Mouse (Mus musculus) megakaryocyte progenitor cell, adult 5-6 weeks (primary cell): ENCODE data around the gene Gm12794. TPM values are rescaled to one million over a fixed set of nuclear protein-coding genes. Genes with fewer than 3 reads are reported as not detected.
"Not testable (repeated sequence)": the region's sequence is repeated elsewhere in the genome, so short reads cannot be mapped to it uniquely, and the experiment has no call there.

Experiments
- ATAC-seq: replicated peaks from 2 replicates; pipeline ENCODE4 v1.8.0; 2016; ENCODE audit warnings: mild to moderate bottlenecking, moderate TSS enrichment, inconsistent platforms; ENCODE audit not compliant: poor library complexity
- total RNA-seq, 2 experiments: library from RNA; stranded (forward) in 1 of 2; stranded (reverse) in 1 of 2; fragments of 157-497, 149-512 nt in 1 of 2; fragments of 200-1000 nt in 1 of 2; gene quantifications; 2 replicates each; pipeline versions ENCODE4 v1.2.3 to v1.2.4; 2015 to 2017

Gene Gm12794
- total RNA-seq (2015) (not detected in 2 replicates), total RNA-seq (2017) (not detected in 2 replicates)

GRCm38 (mm10) chr4:101940107-101940506 is at the start of gene Gm12794:
Gm12794 (plus strand) TSS chr4:101940407.
- ATAC-seq = not testable (repeated sequence)

- ATAC-seq = no peak
These were observed 46.4 kb upstream of the Gm12794 start, which contains the start of gene C130073F10Rik for GRCm38 (mm10) chr4:101893656-101894420. C130073F10Rik (minus strand) TSS chr4:101893789.

GRCm38 (mm10) chr4:101908821-101909220 is 31.4 kb upstream of the Gm12794 start, which contains the start of gene Gm12800:
Gm12800 (plus strand) TSS chr4:101909121.
- not testable (repeated sequence) for ATAC-seq

GRCm38 (mm10) chr4:101980949-101981348 is 40.7 kb downstream of the Gm12794 start, which contains the start of gene Gm12790:
Gm12790 (minus strand) TSS chr4:101981049.
- ATAC-seq = not testable (repeated sequence)

GRCm38 (mm10) chr4:101985678-101986077 is 45.5 kb downstream of the Gm12794 start:
- no peak for ATAC-seq

- ATAC-seq = not testable (repeated sequence)
These were observed 46.1 kb downstream of the Gm12794 start, which contains the start of gene Gm12789 for GRCm38 (mm10) chr4:101986326-101986725. Gm12789 (plus strand) TSS chr4:101986626.

Other genes with a start within 250 kb of the Gm12794 start
- 0.91 TPM in 1 of 2 replicates, not detected in the other for gene Lepr, start 223.0 kb upstream of the Gm12794 start, total RNA-seq (2015)
- gene Lepr, start 223.0 kb upstream of the Gm12794 start, total RNA-seq (2017) = 0.04 TPM in 1 of 2 replicates, not detected in the other
- gene B020004J07Rik, start 96.4 kb upstream of the Gm12794 start, total RNA-seq (2015) = not detected in 2 replicates
- not detected in 2 replicates for gene B020004J07Rik, start 96.4 kb upstream of the Gm12794 start, total RNA-seq (2017)
- not detected in 2 replicates for gene C130073F10Rik, start 46.6 kb upstream of the Gm12794 start, total RNA-seq (2015)
- gene C130073F10Rik, start 46.6 kb upstream of the Gm12794 start, total RNA-seq (2017) = not detected in 2 replicates
- gene Gm12800, start 31.3 kb upstream of the Gm12794 start, total RNA-seq (2015) = not detected in 2 replicates
- gene Gm12800, start 31.3 kb upstream of the Gm12794 start, total RNA-seq (2017) = not detected in 2 replicates
- gene Gm12790, start 40.6 kb downstream of the Gm12794 start, total RNA-seq (2015) = not detected in 2 replicates
- not detected in 2 replicates for gene Gm12790, start 40.6 kb downstream of the Gm12794 start, total RNA-seq (2017)
- not detected in 2 replicates for gene Gm12789, start 46.2 kb downstream of the Gm12794 start, total RNA-seq (2015)
- not detected in 2 replicates for gene Gm12789, start 46.2 kb downstream of the Gm12794 start, total RNA-seq (2017)
- gene Pde4b, start 147.1 kb downstream of the Gm12794 start, total RNA-seq (2015) = 16.1 and 22.6 TPM in 2 replicates
- gene Pde4b, start 147.1 kb downstream of the Gm12794 start, total RNA-seq (2017) = 14.4 and 19.2 TPM in 2 replicates